Mouse (Mus musculus) B cell, adult 67 days (primary cell): ENCODE measurements around the gene Rassf3. TPM values are rescaled to one million over a fixed set of nuclear protein-coding genes. Genes with fewer than 3 reads are reported as not detected.

Experiments
- total RNA-seq, 2 experiments: library from RNA; stranded (reverse); gene quantifications; 4 replicates each; pipeline ENCODE4 v1.2.4; 2023

Rassf3 gene
- 10 to 100 TPM; 70.3 to 80.2 TPM for total RNA-seq

DNA sequence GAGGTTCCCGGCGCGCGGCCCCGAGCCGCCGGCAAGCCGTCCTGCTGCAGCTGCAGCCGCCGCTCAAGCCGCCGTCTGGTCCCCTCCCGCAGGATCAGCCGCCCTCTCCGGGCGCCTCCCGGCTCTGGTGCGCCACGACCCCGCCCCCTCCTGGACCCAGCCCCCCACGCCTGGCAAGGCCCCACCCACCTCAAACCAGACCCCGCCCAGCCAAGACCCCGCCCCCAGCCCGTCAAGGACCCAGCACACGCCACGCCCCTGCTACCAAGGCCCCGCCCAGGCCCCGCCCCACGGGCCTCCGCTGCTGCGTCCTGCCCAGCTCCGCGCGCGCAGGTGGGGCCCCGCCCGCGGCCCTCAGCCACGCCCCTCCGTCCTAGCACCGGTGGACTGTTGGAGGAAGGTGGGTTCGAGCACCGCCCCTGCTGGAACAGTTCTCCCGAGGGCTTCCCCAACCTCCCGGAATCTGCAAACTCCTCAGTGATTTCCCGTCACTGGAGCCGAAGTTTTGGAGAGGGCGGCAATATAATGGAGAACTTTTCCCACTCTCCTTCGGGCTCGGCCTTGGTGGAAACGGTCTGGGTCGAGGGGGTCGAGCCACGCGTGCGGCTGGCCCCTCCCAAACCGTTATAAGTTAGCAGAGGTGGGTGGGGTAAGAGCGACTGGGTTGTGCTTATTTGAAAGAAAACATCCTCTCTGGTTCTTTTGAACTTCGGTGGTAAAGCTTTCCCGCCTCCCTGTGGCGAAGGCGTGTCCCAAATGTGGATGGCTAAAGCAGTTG, at the start of gene Rassf3:
TSS of gene Rassf3 (minus strand) at position 158 of the 778 bp plus-strand sequence.

DNA sequence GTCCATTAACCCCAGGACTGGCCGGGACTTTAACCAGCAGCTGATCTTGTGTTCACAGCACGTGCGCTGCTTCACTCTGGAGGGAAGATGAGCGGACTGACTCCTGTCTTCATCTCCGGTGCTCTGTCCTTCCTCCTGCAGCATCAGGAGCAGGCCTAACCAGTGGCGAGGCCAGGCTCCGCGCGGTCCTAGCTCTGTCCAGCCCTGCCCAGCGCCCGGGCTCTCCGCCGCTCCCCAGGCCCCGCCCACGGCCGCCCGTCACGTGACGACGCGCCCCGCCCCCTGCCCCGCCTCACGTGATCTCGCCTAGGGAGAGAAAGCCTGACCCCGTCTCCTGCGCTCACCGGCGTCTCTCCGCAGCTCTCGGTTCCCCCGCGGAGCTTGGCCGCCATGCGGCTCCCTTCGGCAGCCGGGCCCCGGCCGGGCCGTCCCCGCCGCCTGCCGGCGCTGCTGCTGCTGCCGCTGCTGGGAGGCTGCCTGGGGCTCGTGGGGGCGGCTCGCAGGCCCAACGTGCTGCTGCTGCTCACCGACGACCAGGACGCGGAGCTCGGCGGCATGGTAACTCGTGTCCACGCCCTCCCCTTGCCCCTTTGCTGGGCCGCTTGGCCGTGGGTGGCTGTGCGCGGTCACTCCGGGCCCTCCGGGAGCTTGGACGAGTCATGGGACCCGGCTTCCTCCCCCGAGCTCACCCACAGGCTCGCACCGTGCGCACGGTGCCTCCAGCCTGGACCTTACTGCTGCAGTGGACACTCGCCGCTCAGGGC, 111.2 kb downstream of the Rassf3 start, which contains the start of gene Gns:
TSS of gene Gns (plus strand) at position 290 of the 764 bp plus-strand sequence.

Other genes with a start within 250 kb of the Rassf3 start
- 1 to 10 TPM; 3.5 to 4.0 TPM for gene Tbc1d30, start 125.1 kb downstream of the Rassf3 start, total RNA-seq
- 100 to 1,000 TPM; 260 to 315 TPM for gene Gns, start 111.3 kb downstream of the Rassf3 start, total RNA-seq
- 10 to 100 TPM; 81.1 to 84.0 TPM for gene Tbk1, start 110.4 kb upstream of the Rassf3 start, total RNA-seq
- 10 to 100 TPM; 43.0 to 44.6 TPM for gene Xpot, start 150.0 kb upstream of the Rassf3 start, total RNA-seq
- gene D930020B18Rik, start 165.2 kb upstream of the Rassf3 start, total RNA-seq, result not detected